Mouse (Mus musculus) spleen, adult 2 months (tissue): ENCODE data around the gene Mfn1.

Experiments
- CTCF ChIP-seq: fragments of 200-500 bp; IDR thresholded peaks from 2 replicates; pipeline ENCODE4 v1.5.1; 2011; ENCODE audit warnings: mild to moderate bottlenecking, inconsistent platforms; ENCODE audit not compliant: insufficient read depth, insufficient read length, insufficient replicate concordance; ENCODE audit errors: extremely low read depth
- POLR2A ChIP-seq: fragments of 200-500 bp; IDR thresholded peaks from 2 replicates; pipeline ENCODE4 v1.6.1; 2011; ENCODE audit warnings: low read depth, low read length, inconsistent platforms

DNA sequence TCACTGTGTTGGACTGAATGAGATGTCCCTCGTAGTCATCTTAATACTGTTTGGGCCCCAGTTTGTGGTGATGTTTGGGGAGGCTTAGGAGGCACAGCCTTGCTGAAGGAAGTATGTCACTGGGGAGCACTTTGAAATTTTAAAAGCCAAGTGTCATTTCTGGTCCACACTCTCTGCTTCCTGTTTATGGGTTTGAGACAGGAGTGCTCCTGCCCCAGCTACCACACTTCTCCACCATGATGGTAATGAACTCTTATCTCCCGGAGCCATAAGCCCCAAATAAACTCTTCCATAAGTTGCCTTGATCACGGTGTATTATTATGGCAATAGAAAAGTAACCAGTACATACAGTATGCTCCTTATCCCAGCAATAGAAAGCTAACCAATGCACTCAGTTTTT is 92.8 kb downstream of the Mfn1 start:
- TF ChIP-seq CTCF = no peak
- no peak for TF ChIP-seq POLR2A
